Mouse (Mus musculus) limb, embryonic 15.5 days (tissue): ENCODE results near the gene Plek. TPM values are rescaled to one million over a fixed set of nuclear protein-coding genes. Genes with fewer than 3 reads are reported as not detected.
"Not testable (repeated sequence)": the region's sequence is repeated elsewhere in the genome, so short reads cannot be mapped to it uniquely, and the experiment has no call there.

ENCODE experiments used
- ATAC-seq: fragments of 200-750 bp; cut with Nextera tagmentation; 2 replicates; pipeline ENCODE4 v1.8.0; 2017; ENCODE audit warnings: low read depth, moderate TSS enrichment; ENCODE audit not compliant: insufficient number of reproducible peaks, low FRiP score, low TSS enrichment
- H3K27ac ChIP-seq: fragments of 300-500 bp; sonication (generic); 2 replicates; pipeline ENCODE4 v1.5.1; 2015; ENCODE audit warnings: moderate library complexity, mild to moderate bottlenecking, inconsistent platforms
- H3K27me3 ChIP-seq: fragments of 300-500 bp; sonication (generic); 2 replicates; pipeline ENCODE4 v1.6.1; 2015; ENCODE audit warnings: inconsistent platforms
- H3K36me3 ChIP-seq: fragments of 300-500 bp; sonication (generic); 2 replicates; pipeline ENCODE4 v1.6.1; 2015; ENCODE audit warnings: inconsistent platforms
- H3K4me1 ChIP-seq: fragments of 300-500 bp; sonication (generic); 2 replicates; pipeline ENCODE4 v1.6.1; 2015; ENCODE audit warnings: inconsistent platforms
- H3K4me2 ChIP-seq: fragments of 300-500 bp; sonication (generic); 2 replicates; pipeline ENCODE4 v1.6.1; 2015; ENCODE audit warnings: mild to moderate bottlenecking, inconsistent platforms
- H3K4me3 ChIP-seq: fragments of 300-500 bp; sonication (generic); 2 replicates; pipeline ENCODE4 v1.5.1; 2015; ENCODE audit warnings: mild to moderate bottlenecking, inconsistent platforms
- H3K9ac ChIP-seq: fragments of 300-500 bp; sonication (generic); 2 replicates; pipeline ENCODE4 v1.6.1; 2015; ENCODE audit warnings: inconsistent platforms
- H3K9me3 ChIP-seq: fragments of 300-500 bp; sonication (generic); 2 replicates; pipeline ENCODE4 v1.6.1; 2016; ENCODE audit warnings: inconsistent platforms
- WGBS: fragments of 180-500 bp; shearing (Covaris S2); methylation state at CpG from one replicate; pipeline ENCODE4 v1.1.7; 2015; 5-methylcytosine and 5-hydroxymethylcytosine counted together
- polyA plus RNA-seq: library from polyadenylated mRNA; unstranded; fragments of >200 nt; fragmentation: Nextera tagmentation; extraction: Ambion mirVana; gene quantifications from 2 replicates; pipeline ENCODE4 v1.2.1, GENCODE M21; 2015

Gene Plek
- polyA plus RNA-seq, 1 experiment from 2014 or later, result 3.4 TPM

DNA sequence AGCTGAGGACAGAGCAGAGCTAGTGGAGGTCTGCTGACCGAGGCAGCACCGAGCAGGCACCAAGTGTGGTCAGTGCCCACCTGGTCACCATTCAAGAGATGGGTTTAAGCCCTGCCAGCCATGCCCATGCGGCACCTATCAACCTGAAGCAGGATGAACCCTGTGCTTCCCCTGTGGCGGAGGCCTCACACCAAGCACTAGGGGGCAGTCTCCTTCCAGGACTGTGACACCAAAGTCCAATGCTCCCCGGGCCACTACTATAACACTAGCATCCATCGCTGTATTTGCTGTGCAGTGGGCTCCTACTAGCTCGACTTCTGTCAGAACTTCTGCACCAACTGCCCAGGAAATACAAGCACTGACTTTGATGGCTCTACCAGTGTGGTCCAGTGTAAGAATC is 32.9 kb downstream of the Plek start:
- H3K27me3 ChIP-seq, result no peaks in the 10 kb centered on the region
- 97% methylated on average over 7 of the region's 7 CpGs for WGBS
- H3K9ac ChIP-seq, result no peak overlapping the region
- no peaks in the 10 kb centered on the region for H3K4me1 ChIP-seq
- H3K4me3 ChIP-seq, result no peak overlapping the region
- no peaks in the 10 kb centered on the region for H3K36me3 ChIP-seq
- no peak overlapping the region for H3K4me2 ChIP-seq
- H3K27ac ChIP-seq, result no peak overlapping the region
- no peaks in the 10 kb centered on the region; the same call in 1 of the 2 replicates for H3K9me3 ChIP-seq
- no peak for ATAC-seq

DNA sequence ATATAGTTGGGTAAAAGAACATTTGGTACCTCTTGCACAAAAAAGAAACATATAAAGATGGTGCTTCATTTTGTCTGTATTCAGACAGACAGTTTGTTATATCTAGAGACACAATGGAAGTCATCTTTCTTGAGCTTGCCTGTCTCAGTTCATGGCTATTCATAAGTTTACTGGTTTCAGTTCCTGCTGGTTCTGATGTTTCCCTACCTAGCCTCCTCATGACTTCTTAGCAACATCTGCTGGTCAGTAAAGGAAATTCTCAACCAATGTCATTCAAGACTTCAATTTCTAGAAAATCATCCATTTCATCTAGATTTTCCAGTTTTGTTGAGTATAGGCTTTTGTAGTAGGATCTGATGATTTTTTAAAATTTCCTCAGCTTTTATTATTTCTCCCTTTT is 39.2 kb downstream of the Plek start:
- Histone ChIP-seq H3K4me1 (no peaks in the 10 kb centered on the region), H3K27me3 (no peaks in the 10 kb centered on the region), H3K4me2 (no peak overlapping the region), H3K4me3 (no peak overlapping the region), H3K9ac (no peak overlapping the region), H3K9me3 (no peaks in the 10 kb centered on the region), H3K27ac (no peak overlapping the region), H3K36me3 (no peaks in the 10 kb centered on the region)
- ATAC-seq, result no peak

DNA sequence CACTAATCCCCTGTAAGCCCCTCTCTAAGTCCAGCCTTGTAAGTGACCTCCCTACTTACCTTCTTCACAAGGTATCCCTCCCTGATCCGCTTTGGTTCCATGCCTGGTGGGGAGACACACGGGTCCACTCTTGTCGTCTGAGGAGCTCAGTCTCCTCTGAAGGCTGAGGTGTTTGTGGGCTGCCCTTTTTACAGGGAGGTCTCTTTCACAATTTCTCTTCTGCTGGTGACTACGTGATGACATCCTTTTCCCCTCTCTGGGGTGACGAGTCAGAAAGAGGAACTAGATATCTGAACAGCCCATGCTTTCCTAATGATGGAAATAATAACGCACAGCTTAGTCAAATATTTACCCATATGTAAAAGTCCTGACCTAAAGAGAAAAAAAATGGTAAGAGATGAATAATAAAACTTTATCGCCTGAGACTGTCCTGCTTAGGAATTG is 43.7 kb downstream of the Plek start:
- whole genome bisulfite sequencing, result 64% methylated on average over 7 of the region's 7 CpGs
- H3K9ac ChIP-seq, result no peak overlapping the region

DNA sequence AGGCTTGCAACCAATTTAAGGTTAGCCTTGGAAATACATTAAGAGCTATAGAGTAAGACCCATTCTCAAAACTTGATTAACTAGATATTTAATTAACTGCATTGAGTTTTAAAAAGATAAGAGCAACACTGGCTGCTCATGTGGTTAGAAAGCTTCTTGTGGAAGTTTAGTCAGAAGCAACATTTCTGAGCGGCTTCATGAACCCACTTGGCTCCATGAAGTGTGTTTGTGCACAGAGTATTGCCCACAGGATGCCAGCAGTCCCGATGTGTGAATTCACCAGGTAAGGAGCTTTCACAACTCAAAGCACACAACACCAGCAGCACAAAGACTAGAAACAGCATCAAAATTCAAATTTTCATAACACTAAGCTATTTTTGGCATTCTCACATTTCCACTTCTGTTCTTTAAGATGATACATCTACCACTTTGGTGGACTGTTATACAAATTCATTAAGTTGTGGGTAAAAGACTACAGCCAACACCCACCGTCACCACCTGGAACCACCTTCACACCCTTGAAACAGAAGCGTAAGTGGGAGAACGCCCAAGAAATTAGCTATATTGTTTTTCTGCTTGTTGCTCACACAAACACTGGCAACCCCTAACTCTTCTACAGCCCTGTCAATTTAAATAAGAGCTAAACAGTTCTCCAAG is 44.5 kb downstream of the Plek start:
- Histone ChIP-seq H3K27ac (no peak overlapping the region), H3K9ac (no peak overlapping the region), H3K36me3 (no peaks in the 10 kb centered on the region), H3K27me3 (no peaks in the 10 kb centered on the region), H3K4me1 (no peaks in the 10 kb centered on the region), H3K4me2 (no peak overlapping the region), H3K4me3 (no peak overlapping the region), H3K9me3 (no peaks in the 10 kb centered on the region)
- WGBS, result 81% methylated on average over 5 of the region's 5 CpGs
- no peak for ATAC-seq

More for the DNA sequence above, 43.7 kb downstream of the Plek start:
- no peaks in the 10 kb centered on the region for H3K36me3 ChIP-seq
- no peak overlapping the region for H3K27ac ChIP-seq
- ATAC-seq, result no peak
- no peak overlapping the region for H3K4me2 ChIP-seq
- no peaks in the 10 kb centered on the region for H3K27me3 ChIP-seq
- no peak overlapping the region for H3K4me3 ChIP-seq
- H3K9me3 ChIP-seq, result no peaks in the 10 kb centered on the region
- H3K4me1 ChIP-seq, result no peaks in the 10 kb centered on the region

DNA sequence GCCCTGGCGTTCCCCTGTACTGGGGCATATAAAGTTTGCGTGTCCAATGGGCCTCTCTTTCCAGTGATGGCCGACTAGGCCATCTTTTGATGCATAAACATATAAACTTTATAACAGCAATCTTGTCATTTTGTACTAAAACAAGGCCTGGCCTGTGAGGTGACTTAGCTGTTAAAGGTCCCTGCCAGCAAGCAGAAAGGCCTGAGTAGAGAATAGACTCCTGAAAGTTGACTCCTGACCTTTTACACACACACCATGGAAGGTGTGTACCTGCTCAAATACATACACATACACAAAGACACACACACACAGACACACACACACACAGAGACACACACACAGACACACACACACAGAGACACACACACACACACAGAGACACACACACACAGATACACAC is 45.7 kb downstream of the Plek start:
- not testable (repeated sequence) for H3K4me3 ChIP-seq, H3K9me3 ChIP-seq, H3K4me1 ChIP-seq, H3K9ac ChIP-seq, H3K36me3 ChIP-seq, H3K27me3 ChIP-seq, H3K27ac ChIP-seq, ATAC-seq, H3K4me2 ChIP-seq
- 46% methylated on average over 3 of the region's 3 CpGs for WGBS

DNA sequence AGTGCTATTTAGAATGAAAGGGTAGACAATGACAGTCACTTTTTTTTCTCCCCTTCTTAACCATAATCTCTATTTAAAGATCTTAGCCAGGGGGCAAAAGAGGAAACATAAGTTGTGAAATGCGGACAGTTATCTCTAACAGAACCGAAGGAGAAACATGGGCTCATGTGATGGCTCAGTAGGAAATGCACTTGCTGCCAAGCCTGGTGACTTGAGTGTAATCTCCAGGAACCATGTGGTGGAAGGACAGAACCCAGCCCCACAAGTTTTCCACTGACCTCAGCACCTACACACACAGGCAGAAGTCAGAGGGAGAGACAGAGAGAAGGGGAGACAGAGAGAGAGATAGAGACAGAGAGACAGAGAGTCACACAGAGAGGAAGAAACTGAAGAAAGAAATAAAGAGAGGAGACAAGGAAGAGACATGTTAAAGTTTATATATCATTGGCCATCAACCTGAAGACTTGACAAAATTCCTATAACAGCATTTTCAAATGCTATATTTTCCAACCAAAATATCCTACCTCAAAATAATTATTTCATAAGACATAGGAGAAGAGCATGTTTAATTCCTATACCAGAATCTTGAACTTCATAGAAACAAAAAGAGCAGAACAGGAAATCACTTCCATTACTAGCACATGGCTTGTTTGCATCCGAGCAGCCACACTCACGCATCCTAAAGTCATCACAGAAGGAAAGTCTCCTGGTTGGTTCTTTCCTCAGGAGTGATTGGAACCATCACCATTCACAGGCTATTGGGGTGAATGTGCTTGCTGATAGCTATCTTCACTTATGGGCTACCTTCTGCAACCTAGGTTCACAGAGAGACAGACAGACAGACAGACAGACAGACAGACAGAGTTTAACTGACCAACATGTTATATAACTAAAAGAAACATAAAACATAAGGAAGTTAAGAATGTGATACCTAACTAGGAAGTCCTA is 47.0 kb downstream of the Plek start:
- Histone ChIP-seq H3K9ac (no peak overlapping the region), H3K27ac (no peak overlapping the region), H3K9me3 (no peaks in the 10 kb centered on the region), H3K4me1 (no peaks in the 10 kb centered on the region), H3K4me2 (no peak overlapping the region), H3K27me3 (no peaks in the 10 kb centered on the region), H3K4me3 (no peak overlapping the region), H3K36me3 (no peaks in the 10 kb centered on the region)
- WGBS, result 74% methylated on average over 4 of the region's 4 CpGs
- ATAC-seq, result no peak

DNA sequence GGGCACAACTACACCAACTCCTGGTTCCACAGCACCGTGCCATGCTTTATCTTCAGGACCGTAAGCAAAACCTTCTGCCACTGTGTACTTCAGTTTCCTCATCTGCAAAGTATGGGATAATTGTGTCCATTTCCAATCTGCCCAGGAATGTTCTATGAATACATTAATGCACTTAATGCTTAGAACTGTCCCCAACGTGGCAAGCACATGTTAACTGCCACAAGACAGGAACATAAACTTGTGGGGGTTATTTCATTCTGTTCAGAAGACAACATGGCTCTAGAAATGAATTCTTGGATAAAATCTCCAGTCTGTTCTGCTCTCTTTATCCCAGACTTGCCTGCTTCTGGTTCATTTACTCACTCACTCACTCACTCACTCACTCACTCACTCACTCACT is 48.4 kb downstream of the Plek start:
- no peaks in the 10 kb centered on the region for H3K27me3 ChIP-seq
- H3K4me3 ChIP-seq, result no peak overlapping the region
- H3K36me3 ChIP-seq, result no peaks in the 10 kb centered on the region
- no peaks in the 10 kb centered on the region for H3K9me3 ChIP-seq
- H3K4me1 ChIP-seq, result no peaks in the 10 kb centered on the region
- WGBS, result 68% methylated on average over 3 of the region's 3 CpGs
- H3K4me2 ChIP-seq, result no peak overlapping the region
- H3K27ac ChIP-seq, result no peak overlapping the region
- no peak overlapping the region for H3K9ac ChIP-seq
- no peak for ATAC-seq

DNA sequence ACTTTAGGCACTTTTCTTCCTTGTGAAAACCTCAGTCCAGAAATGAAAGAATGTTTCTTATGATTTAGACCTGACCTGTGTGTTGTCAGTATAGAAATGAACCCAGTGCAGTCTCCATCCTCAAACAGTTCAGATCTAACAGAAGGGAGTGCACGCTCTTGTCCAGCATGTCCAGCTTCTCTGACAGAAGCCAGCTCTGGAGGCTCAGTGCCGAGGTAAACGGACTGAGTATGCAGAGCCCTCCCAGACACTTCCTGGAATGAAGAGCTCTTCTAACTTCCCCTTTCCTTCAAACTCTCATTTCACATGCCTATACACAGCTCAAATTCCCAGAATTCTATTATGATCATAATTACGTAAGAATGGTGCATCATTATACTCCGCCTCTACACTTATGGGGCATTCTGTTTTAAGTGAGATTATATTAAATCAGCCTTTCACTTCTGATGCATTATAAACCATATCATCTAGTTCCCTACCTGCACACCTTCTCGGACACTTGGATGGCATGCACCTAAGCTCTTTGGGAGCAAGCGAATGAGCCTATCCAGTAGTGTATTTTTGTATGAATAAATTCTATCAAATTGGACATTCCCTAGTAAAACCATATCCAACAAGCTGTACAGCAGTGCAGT is 49.3 kb downstream of the Plek start:
- H3K4me3 ChIP-seq, result no peak overlapping the region
- H3K9me3 ChIP-seq, result no peaks in the 10 kb centered on the region

DNA sequence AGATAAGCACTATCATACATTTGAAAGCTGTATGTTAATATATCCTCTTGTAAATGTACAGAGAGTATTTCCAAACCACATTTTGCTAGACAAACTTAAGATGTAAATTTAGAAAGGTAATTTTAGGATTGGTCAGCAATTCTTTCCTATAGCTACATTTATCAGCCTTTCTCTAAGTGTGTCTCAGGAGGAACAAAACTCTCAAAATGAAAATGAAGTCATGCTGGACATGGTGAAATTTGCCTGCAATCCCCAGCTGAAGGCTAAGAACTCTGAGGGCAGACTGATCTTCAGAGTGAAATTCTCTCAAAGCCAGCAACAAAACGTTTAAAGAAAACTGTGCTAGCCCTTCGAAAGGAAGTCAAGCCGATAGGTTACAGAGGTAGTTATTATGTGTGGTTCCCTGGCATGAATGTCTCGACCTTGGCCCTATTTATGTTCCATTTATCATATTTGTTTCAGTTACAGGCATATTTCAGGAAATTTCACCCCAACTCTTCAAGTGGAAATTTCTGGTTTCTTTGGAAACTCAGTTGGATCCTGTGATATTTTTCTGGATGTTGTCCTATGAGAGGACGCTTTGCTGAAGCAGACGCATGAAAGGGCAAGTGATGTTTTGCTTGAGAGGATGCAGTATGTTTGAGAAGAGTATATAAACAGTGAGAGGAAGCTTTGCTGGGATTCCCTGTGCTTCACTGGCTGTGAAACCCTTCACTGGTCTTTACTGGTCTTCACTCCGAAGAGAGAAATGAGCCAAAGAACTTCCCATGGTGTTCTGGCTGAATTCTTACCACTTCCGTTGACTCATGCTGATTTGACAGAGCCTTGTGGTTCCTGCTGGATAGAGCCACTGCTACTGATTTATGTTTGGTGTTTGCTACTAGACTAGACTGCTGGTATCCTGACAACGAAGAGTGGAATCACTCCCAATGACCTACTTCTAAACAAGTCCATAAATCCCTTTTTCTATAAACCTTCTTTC is 51.5 kb downstream of the Plek start:
- no peaks in the 10 kb centered on the region for H3K4me1 ChIP-seq
- no peak overlapping the region for H3K4me2 ChIP-seq
- no peaks in the 10 kb centered on the region for H3K27me3 ChIP-seq
- H3K4me3 ChIP-seq, result no peak overlapping the region
- no peak for ATAC-seq
- H3K9ac ChIP-seq, result no peak overlapping the region
- H3K27ac ChIP-seq, result no peak overlapping the region
- H3K36me3 ChIP-seq, result no peaks in the 10 kb centered on the region
- 70% methylated on average over 9 of the region's 9 CpGs for WGBS
- H3K9me3 ChIP-seq, result no peaks in the 10 kb centered on the region

More for the DNA sequence above, 49.3 kb downstream of the Plek start:
- no peak overlapping the region for H3K27ac ChIP-seq
- no peak overlapping the region for H3K9ac ChIP-seq
- no peaks in the 10 kb centered on the region for H3K36me3 ChIP-seq
- WGBS, result 81% methylated on average over 7 of the region's 7 CpGs
- no peaks in the 10 kb centered on the region for H3K4me1 ChIP-seq
- ATAC-seq, result no peak
- no peak overlapping the region for H3K4me2 ChIP-seq
- H3K27me3 ChIP-seq, result no peaks in the 10 kb centered on the region

DNA sequence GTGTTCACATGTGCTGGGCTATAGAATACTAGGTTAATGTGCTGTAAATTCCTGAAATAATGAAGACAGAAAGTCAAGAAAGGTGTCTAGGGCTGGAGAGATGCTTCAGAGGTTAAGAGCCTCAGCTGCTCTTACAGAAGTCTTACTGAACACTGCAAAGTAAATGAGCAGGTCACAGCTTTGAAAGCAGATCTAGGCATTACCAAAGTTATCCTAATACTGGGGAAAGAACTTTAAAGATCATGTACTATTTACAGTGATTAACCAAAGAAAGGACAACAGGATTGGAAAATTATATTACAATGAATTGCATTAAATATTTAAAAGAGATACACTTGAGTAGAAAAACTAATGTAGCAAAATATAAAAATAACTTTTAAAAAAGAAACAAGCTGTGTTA is 52.2 kb downstream of the Plek start:
- no peak for ATAC-seq
- Histone ChIP-seq H3K4me3 (no peak overlapping the region), H3K4me2 (no peak overlapping the region), H3K4me1 (no peaks in the 10 kb centered on the region), H3K36me3 (no peaks in the 10 kb centered on the region), H3K9me3 (no peaks in the 10 kb centered on the region), H3K27me3 (no peaks in the 10 kb centered on the region), H3K9ac (no peak overlapping the region), H3K27ac (no peak overlapping the region)

DNA sequence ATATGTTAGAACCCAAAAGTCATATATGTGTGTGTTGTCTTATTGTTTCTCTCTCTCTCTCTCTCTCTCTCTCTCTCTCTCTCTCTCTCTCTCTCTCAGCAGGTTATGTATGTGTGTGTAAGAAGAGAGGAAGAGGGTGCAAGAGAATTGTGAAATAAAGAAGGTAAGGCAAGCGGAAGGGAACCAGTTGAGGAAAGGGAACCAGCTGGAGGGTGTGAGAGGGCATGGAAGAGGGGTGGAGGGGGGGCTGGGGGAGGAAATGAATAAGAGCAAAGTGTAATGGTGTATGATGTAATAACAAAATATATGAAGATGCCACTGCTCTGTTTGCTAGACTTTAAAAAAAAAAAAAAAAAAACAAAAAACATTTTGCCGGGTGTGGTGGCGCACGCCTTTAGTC is 52.8 kb downstream of the Plek start:
- WGBS, result 82% methylated on average over 4 of the region's 4 CpGs
- Histone ChIP-seq H3K36me3 (no peaks in the 10 kb centered on the region), H3K4me2 (no peak overlapping the region), H3K4me1 (no peaks in the 10 kb centered on the region), H3K9ac (no peak overlapping the region), H3K4me3 (no peak overlapping the region), H3K27ac (no peak overlapping the region), H3K9me3 (no peaks in the 10 kb centered on the region), H3K27me3 (no peaks in the 10 kb centered on the region)
- no peak for ATAC-seq
